Mouse (Mus musculus) testis, adult 2 months (tissue): ENCODE data around the gene Sema5a.

Source experiments
- CTCF ChIP-seq: fragments of 200-500 bp; IDR thresholded peaks from 2 replicates; pipeline ENCODE4 v1.5.1; 2012; ENCODE audit warnings: low read depth, mild to moderate bottlenecking, inconsistent platforms, low read length, moderate library complexity; ENCODE audit not compliant: control insufficient read depth, insufficient read depth, insufficient replicate concordance
- POLR2A ChIP-seq: fragments of 200-500 bp; IDR thresholded peaks from 2 replicates; pipeline ENCODE4 v1.6.1; 2012; ENCODE audit warnings: low read depth, mild to moderate bottlenecking, inconsistent platforms, low read length, moderate library complexity; ENCODE audit not compliant: control insufficient read depth

DNA sequence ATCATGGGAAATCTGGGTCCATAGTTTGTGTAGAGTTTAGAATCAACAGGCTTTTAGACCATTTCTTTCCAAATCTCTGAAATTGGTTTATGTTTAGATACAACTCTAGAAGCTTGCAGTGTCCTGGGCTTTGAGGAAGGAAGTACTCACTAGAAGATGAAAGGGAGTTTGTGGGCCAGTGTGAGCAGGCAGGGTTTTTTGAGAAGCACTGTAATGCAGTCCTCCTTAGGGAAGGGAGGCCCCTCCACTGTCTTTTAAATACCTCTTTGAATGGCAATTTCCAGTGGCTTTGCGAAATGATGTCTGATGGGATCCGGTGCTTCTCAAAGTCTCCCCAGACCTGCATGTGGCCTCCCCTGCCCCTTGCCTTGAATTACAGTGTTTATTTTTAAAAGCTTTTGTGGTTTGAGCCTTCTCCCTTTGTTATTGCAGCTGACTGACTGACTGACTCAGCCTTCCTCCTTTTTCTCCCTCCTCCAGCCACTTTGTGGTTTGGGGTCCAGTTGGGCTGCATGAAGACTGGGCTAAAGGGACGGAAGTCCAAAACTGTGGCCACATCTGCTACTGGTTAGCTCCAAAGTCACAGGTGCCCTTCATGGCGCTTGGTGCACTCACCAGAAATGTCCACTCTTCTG is 83.9 kb downstream of the Sema5a start:
- TF ChIP-seq POLR2A, result no peak
- no peak for TF ChIP-seq CTCF
